Mouse (Mus musculus) heart, embryonic 13.5 days (tissue): ENCODE measurements around the gene Trat1. TPM values are rescaled to one million over a fixed set of nuclear protein-coding genes. Genes with fewer than 3 reads are reported as not detected.

ENCODE experiments used
- ATAC-seq: fragments of 200-750 bp; cut with Nextera tagmentation; 2 replicates; pipeline ENCODE4 v1.8.0; 2017; ENCODE audit warnings: moderate TSS enrichment; ENCODE audit not compliant: insufficient number of reproducible peaks, low FRiP score, low TSS enrichment; ENCODE audit errors: extremely low read depth
- H3K27ac ChIP-seq: fragments of 300-500 bp; sonication (generic); replicated peaks from 2 replicates; pipeline ENCODE4 v1.5.1; 2015; ENCODE audit warnings: moderate library complexity, mild to moderate bottlenecking, inconsistent platforms
- H3K27me3 ChIP-seq: fragments of 300-500 bp; sonication (generic); replicated peaks from 2 replicates; pipeline ENCODE4 v1.6.1; 2015; ENCODE audit warnings: mild to moderate bottlenecking, inconsistent platforms
- H3K36me3 ChIP-seq: fragments of 300-500 bp; sonication (generic); 2 replicates; pipeline ENCODE4 v1.6.1; 2015; ENCODE audit warnings: mild to moderate bottlenecking, inconsistent platforms
- H3K4me1 ChIP-seq: fragments of 300-500 bp; sonication (generic); 2 replicates; pipeline ENCODE4 v1.6.1; 2015; ENCODE audit warnings: inconsistent platforms
- H3K4me2 ChIP-seq: fragments of 300-500 bp; sonication (generic); 2 replicates; pipeline ENCODE4 v1.6.1; 2015; ENCODE audit warnings: inconsistent platforms, mild to moderate bottlenecking, moderate library complexity
- H3K4me3 ChIP-seq: fragments of 300-500 bp; sonication (generic); 2 replicates; pipeline ENCODE4 v1.5.1; 2015; ENCODE audit warnings: moderate library complexity, mild to moderate bottlenecking, inconsistent platforms
- H3K9ac ChIP-seq: fragments of 300-500 bp; sonication (generic); 2 replicates; pipeline ENCODE4 v1.6.1; 2015; ENCODE audit warnings: inconsistent platforms, mild to moderate bottlenecking, moderate library complexity
- H3K9me3 ChIP-seq: fragments of 300-500 bp; sonication (generic); 2 replicates; pipeline ENCODE4 v1.6.1; 2016; ENCODE audit warnings: inconsistent platforms
- WGBS: fragments of 180-500 bp; shearing (Covaris S2); methylation state at CpG from one replicate; pipeline ENCODE4 v1.1.7; 2015; ENCODE audit warnings: mixed read lengths; 5-methylcytosine and 5-hydroxymethylcytosine counted together
- polyA plus RNA-seq: library from polyadenylated mRNA; unstranded; fragments of >200 nt; fragmentation: Nextera tagmentation; extraction: Ambion mirVana; gene quantifications from 2 replicates; pipeline ENCODE4 v1.2.1, GENCODE M21; 2015

Gene Trat1
- polyA plus RNA-seq, 1 experiment from 2014 or later: not detected

DNA sequence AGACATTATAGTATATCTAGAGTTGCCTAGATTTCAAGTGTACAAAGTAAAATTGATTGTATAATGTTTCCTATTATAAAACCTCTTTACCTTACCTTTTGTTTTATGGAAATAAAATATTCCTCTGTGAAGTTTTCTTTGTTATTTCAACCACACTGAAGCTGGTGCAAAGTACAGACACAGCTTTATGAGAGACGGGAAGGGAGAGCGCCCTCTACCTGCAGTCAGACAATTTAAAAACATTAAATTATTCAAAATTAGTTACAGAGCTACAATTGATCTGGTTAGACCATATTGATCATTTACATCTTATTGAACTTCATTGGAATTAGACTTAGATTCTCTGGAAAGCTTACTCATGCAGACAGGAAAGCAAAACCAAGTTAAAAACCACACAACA, 5.4 kb upstream of the Trat1 start:
- Histone ChIP-seq H3K4me1 (no peaks in the 10 kb centered on the region), H3K36me3 (no peaks in the 10 kb centered on the region), H3K27ac (no peak overlapping the region), H3K27me3 (no peaks in the 10 kb centered on the region), H3K4me3 (no peak overlapping the region), H3K4me2 (no peak overlapping the region), H3K9ac (no peak overlapping the region), H3K9me3 (no peaks in the 10 kb centered on the region)
- whole genome bisulfite sequencing: 50% methylated on average over 2 of the region's 2 CpGs
- no peak for ATAC-seq

DNA sequence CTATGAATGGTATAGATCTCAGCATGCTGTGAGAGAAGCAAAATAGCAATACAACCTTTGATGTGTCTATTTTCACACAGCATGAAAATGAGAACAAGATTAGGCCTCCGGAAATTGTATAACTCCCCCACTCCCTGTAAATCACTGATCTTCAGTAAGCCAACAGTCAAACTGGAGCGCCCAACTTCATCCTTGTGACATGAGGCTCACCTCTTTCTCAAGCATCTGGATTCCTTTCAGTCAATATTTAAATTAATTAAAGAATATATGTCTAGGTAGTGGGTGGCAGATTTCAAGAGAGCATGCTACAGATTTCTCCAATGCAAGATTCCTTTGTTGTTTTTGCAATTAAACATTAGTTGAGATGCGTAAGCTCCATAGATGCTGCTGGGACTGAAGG, 2.6 kb downstream of the Trat1 start:
- ATAC-seq: no peak
- Histone ChIP-seq H3K27me3 (no peaks in the 10 kb centered on the region), H3K36me3 (no peaks in the 10 kb centered on the region), H3K27ac (no peak overlapping the region), H3K9ac (no peak overlapping the region), H3K9me3 (no peaks in the 10 kb centered on the region), H3K4me1 (no peaks in the 10 kb centered on the region), H3K4me2 (no peak overlapping the region), H3K4me3 (no peak overlapping the region)
- 83% methylated on average over 3 of the region's 3 CpGs for WGBS

DNA sequence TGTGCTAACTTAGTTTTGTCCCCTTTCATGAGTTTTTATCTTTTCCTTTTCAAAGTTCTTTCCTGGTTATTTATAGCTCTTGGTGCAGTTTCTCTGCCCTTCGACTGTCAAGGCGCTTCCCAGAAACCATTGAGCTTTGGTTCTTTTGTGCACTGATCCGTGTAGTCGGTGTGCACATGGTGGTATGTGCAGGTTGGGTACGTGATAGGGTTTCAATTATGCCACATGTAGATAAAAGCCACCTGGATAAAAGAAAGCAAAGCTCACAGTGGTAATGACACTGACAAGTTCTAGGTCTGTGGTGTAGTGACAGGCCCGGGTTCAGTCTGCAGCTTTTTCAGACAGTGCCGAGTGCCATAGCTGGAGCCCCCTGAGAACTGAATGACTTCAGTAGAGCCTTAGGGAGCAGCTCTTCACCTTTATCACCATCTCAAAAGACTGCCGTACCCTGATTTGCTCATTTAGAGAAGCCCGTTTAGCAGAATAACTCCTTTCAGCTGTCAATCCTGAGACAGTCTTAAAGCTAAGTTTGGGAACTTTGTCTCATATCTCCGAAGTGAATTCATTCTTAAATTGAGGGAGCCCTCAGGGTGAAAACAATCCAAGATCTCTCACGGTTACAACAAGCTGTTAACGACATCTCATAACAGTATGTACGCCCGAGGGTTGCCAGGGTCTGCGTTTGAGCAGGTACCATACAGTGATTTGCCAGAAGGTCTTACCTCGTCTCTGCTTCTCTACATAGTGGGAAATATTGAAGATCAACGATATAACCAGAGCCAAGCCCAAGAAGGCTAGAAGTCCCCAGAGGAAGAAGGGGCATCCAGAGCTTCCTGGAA, 11.0 kb downstream of the Trat1 start:
- Histone ChIP-seq H3K4me3 (no peak overlapping the region), H3K27ac (no peak overlapping the region), H3K27me3 (no peaks in the 10 kb centered on the region), H3K9me3 (no peaks in the 10 kb centered on the region), H3K4me1 (peaks cover 11% of the 10 kb centered on the region), H3K36me3 (no peaks in the 10 kb centered on the region), H3K9ac (no peak overlapping the region), H3K4me2 (no peak overlapping the region; the same call in 1 of the 2 replicates)
- ATAC-seq: no peak
- 60% methylated on average over 17 of the region's 17 CpGs for WGBS

DNA sequence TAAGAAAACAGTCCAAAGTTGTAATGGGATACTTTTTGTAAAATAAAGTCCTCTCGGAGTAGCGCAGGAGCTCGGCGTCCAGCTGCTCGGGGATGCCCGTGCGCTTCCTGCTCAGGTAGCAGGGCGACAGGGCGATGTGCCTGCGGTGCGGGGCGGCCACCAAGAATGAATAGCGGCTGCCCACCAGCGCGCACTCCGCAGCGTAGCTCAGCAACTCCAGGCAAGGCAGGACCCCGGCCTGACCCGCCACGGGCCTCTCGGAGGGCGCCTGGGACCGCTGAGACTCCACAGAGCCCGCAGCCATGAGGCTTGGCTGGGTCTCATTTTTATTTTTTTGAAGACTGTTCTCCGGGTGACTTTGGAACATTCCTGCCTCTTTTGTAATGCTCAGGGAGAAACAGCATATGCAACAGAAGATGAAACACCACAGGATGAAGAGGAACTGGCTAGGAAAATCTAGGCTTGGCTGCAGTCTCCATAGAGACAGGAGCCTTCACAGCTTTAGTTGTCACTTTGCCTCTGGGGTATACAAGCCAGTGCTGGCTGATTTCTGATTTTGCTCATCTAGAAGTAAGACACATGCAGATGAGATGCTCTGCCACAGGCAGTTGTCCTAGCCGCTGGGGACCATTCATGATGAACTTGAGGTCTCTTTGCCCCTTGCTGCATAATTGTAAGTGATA, 21.5 kb downstream of the Trat1 start:
- Histone ChIP-seq H3K9me3 (no peaks in the 10 kb centered on the region), H3K27me3 (0 out of 2 replicates have a peak, but pooled peaks cover 4% of the 10 kb centered on the region), H3K27ac (no peak overlapping the region), H3K4me3 (peak overlapping the region; percentile 34), H3K4me2 (peak overlapping the region; percentile 65), H3K9ac (peak overlapping the region; percentile 61; the same call in 1 of the 2 replicates), H3K36me3 (no peaks in the 10 kb centered on the region), H3K4me1 (no peaks in the 10 kb centered on the region; the same call in 1 of the 2 replicates)
- 15% methylated on average over 26 of the region's 26 CpGs for WGBS
- no peak for ATAC-seq

DNA sequence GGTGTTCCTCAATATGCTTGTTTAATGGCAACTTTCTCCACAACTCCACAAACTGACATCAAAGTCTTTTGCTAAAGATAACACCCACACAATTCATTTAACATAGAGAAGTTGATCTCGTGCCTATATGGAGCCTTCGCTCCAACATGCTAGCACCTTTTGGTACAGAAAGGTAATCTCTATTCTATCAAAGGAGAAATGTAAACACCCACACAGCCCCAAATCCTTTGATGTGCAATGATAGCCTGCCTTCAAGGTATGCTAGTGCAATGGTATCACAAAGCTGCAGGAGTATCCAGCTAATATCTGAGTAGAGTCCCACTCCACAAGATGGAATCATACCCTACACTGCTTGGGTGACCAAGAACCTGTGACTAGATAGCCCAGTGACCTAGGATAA, 26.4 kb downstream of the Trat1 start:
- WGBS: 74% methylated on average over 2 of the region's 2 CpGs

DNA sequence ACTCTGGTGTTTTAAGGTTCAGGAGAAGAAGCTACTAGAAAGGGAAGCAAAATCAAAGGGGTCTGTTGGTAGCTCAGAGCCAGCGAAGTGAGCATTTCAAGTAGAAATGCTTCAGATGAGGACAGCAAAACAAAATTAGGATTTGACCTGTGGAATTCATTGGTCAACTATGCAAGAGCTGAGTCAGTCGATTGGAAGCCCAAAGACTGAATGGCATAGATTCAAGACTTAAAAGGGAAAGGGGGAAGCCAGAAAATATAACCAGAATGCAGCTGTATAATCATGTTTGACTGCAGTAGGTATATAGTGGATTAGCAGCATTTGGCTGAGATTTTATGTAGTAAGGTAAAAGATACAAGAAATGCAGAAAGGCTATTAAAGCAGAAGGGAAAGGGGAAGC, 26.8 kb downstream of the Trat1 start:
- Histone ChIP-seq H3K4me2 (no peak overlapping the region), H3K9ac (no peak overlapping the region), H3K27ac (no peak overlapping the region), H3K4me3 (no peak overlapping the region), H3K9me3 (no peaks in the 10 kb centered on the region), H3K36me3 (no peaks in the 10 kb centered on the region), H3K4me1 (no peaks in the 10 kb centered on the region), H3K27me3 (no peaks in the 10 kb centered on the region)
- 68% methylated on average over 2 of the region's 2 CpGs for WGBS
- no peak for ATAC-seq

More for the DNA sequence above, 26.4 kb downstream of the Trat1 start:
- ATAC-seq: no peak
- Histone ChIP-seq H3K27me3 (0 out of 2 replicates have a peak, but pooled peaks cover under 1% of the 10 kb centered on the region), H3K4me1 (no peaks in the 10 kb centered on the region; the same call in 1 of the 2 replicates), H3K9ac (no peak overlapping the region), H3K27ac (no peak overlapping the region), H3K9me3 (no peaks in the 10 kb centered on the region), H3K36me3 (no peaks in the 10 kb centered on the region), H3K4me3 (no peak overlapping the region), H3K4me2 (no peak overlapping the region)

DNA sequence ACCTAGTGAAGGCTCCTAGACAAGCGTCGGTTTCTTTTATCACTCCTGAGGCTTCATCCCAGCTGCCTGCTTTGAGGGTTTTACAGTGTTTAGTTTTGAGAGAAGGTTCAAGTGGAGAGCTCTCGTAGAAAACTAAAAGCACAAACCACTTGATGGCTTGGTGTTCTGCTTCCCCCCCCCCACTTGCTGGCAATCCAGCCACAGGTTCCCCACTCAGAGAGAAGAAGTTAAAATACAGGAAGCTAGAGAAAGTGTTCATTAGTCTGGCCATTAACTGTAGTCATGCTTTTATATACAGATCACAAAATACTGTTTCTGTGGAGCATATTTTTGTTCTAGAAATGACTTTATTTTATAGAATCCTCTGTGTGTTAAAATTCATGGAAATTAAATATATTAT, 30.3 kb downstream of the Trat1 start:
- 32% methylated on average over 3 of the region's 3 CpGs for WGBS
- Histone ChIP-seq H3K27ac (no peak overlapping the region), H3K4me1 (no peaks in the 10 kb centered on the region), H3K9me3 (no peaks in the 10 kb centered on the region), H3K9ac (no peak overlapping the region), H3K4me3 (no peak overlapping the region), H3K4me2 (no peak overlapping the region), H3K27me3 (no peaks in the 10 kb centered on the region), H3K36me3 (no peaks in the 10 kb centered on the region)
- ATAC-seq: no peak

DNA sequence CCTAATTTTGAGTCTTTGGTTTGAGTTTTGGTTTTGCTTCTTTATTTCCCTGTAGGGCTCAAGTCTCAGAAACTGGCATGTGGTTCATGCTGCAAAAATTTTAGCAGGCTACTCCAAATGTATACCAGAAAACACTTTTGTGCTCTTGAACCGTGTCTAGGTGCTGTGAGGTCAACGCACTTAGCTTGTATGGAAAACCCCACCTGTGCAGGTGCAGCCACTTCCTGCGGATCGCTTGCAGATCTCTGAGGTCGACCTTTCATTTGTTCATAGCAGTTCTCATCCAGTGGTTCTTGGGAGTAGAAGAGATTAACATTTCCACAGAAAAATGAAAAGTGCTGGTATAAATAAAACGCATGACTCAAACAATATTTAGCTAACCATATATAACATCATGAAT, 31.8 kb downstream of the Trat1 start:
- Histone ChIP-seq H3K4me1 (no peaks in the 10 kb centered on the region), H3K4me2 (no peak overlapping the region), H3K4me3 (no peak overlapping the region), H3K27ac (no peak overlapping the region), H3K9ac (no peak overlapping the region), H3K36me3 (no peaks in the 10 kb centered on the region), H3K9me3 (no peaks in the 10 kb centered on the region), H3K27me3 (no peaks in the 10 kb centered on the region)
- ATAC-seq: no peak
- 79% methylated on average over 6 of the region's 6 CpGs for WGBS

DNA sequence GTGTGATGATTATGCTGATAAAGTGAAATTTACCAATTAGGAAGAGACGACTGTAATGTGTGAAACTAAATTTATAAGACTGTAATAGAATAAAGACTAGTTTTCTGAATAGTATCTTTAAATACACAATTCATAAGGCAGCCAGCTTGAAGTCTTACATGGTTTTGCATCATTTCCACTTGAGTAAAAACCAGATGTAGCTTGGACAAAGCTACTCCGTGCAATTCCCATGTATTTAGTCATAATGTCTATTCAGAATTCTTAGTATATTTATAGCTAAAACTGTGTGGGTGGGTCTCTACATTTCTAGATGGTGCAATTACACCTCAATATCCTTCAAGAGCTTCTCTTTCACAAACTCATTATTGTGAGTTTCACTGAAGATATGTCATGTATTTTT, 33.4 kb downstream of the Trat1 start:
- H3K4me2 ChIP-seq: no peak overlapping the region
- no peak overlapping the region for H3K27ac ChIP-seq
- no peak overlapping the region for H3K4me3 ChIP-seq
- ATAC-seq: no peak
- no peak overlapping the region for H3K9ac ChIP-seq
- H3K27me3 ChIP-seq: no peaks in the 10 kb centered on the region
- no peaks in the 10 kb centered on the region for H3K4me1 ChIP-seq
- no peaks in the 10 kb centered on the region for H3K9me3 ChIP-seq
- 71% methylated on average over 2 of the region's 2 CpGs for WGBS
- H3K36me3 ChIP-seq: no peaks in the 10 kb centered on the region

DNA sequence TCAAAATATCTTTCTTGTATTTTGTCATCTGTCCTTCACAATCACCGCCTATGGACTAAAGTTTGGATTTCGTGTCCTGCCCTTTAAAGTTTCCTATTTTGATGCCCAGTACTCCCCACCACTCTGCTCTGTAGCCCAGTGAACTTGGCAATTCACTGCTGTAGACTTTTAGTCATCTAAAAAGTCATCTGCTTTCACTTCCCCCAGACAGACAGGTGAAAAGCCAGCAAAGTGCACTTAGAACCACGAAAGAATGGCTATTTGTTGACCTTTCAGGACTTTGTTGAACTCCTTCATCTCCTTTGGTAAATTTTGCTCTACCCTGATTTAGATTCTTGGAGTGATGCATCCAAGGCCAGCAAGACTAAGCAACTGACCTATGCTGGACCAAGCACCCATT, 34.9 kb downstream of the Trat1 start:
- WGBS: 87% methylated on average over 3 of the region's 3 CpGs
- no peaks in the 10 kb centered on the region for H3K36me3 ChIP-seq
- no peak for ATAC-seq

DNA sequence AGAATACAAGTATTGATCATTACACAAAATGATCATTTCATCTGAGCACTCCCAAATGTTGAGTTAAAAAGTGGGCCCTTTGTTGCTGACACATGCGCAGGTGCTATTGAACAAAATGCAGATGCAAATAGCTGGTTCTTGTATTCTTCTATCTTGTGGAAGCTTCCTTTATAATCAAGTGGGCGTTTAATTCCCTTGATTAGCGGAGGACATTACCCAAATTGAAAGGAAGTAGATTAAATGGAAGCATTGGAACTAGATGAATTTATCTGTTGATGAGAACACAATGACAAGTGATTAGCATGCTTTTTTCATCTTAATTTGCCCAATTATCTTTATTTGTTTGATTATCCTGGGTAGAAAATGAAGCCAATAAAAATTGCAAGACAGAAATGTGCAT, 51.6 kb downstream of the Trat1 start:
- WGBS: 81% methylated on average over 3 of the region's 3 CpGs

More for the DNA sequence above, 34.9 kb downstream of the Trat1 start:
- Histone ChIP-seq H3K4me1 (no peaks in the 10 kb centered on the region), H3K4me2 (no peak overlapping the region), H3K27me3 (no peaks in the 10 kb centered on the region), H3K9ac (no peak overlapping the region), H3K4me3 (no peak overlapping the region), H3K9me3 (no peaks in the 10 kb centered on the region), H3K27ac (no peak overlapping the region)

More for the DNA sequence above, 51.6 kb downstream of the Trat1 start:
- Histone ChIP-seq H3K4me3 (no peak overlapping the region), H3K27me3 (no peaks in the 10 kb centered on the region), H3K27ac (no peak overlapping the region), H3K4me2 (no peak overlapping the region), H3K4me1 (peaks cover 6% of the 10 kb centered on the region), H3K9ac (no peak overlapping the region), H3K9me3 (no peaks in the 10 kb centered on the region), H3K36me3 (no peaks in the 10 kb centered on the region)
- no peak for ATAC-seq
